Mouse (Mus musculus) frontal cortex, adult 2 months (tissue): Measurements from ENCODE around the gene Ano6. TPM values are rescaled to one million over a fixed set of nuclear protein-coding genes. Genes with fewer than 3 reads are reported as not detected.
A peak's percentile ranks its signal among the peaks of the same experiment; 100 is the strongest.

Source experiments
- DNase-seq, 2 experiments: peaks; one replicate each; pipeline ENCODE4 v3.0.0; 2022; ENCODE audit warnings: low spot score in 1 of 2; ENCODE audit errors: extremely low spot score in 1 of 2
- polyA plus RNA-seq: library from polyadenylated mRNA; depleted of rRNA; stranded (reverse); fragments of >200 nt; gene quantifications from 2 replicates; pipeline ENCODE4 v1.2.3, GENCODE M21; 2012

The Ano6 gene
- polyA plus RNA-seq, 1 experiment = 27.7 TPM

DNA sequence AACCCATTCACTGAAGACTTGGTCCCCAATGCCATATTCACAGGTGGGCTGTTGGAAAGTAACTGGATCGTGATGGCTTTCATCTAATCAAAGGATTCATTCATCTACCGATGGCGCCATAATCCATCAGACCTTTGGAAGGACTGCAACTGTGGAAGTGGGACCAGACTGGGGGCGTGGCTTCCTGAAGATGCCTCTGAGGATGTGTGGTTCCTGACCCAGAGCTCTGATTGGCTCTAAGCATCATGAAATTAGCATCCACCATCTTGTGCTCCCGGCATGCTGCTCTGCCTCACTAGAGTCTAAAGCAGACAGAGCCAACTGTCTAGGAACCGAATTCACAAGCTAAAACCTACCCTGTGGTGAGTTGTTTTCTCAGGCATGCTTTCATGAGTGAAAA lies 24.7 kb upstream of the Ano6 start:
- no peak for DNase-seq

GRCm38 (mm10) chr15:95767825-95768224 lies 22.8 kb upstream of the Ano6 start:
- no peak for DNase-seq

DNA sequence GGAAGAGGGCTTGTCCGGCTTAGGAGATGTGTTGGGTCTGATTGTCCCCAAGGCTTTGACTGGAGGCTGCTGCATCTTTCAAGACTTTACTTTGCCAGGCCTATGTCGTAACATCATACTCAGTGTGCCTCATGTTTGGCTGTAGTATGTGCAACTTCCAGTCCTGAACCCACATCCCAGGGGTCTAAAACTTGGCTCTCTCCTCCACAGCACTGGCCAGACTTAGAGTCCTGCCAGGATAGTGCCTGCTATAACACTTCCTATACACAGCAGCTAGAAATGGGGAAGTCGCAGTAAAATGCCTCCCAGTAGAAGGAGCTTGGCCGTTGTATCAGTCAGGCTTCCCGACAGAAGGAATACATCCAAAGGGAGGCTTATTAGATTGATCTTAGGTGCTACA lies 21.9 kb upstream of the Ano6 start:
- DNase-seq = no peak

GRCm38 (mm10) chr15:95769576-95769975 lies 21.1 kb upstream of the Ano6 start:
- no peak for DNase-seq

DNA sequence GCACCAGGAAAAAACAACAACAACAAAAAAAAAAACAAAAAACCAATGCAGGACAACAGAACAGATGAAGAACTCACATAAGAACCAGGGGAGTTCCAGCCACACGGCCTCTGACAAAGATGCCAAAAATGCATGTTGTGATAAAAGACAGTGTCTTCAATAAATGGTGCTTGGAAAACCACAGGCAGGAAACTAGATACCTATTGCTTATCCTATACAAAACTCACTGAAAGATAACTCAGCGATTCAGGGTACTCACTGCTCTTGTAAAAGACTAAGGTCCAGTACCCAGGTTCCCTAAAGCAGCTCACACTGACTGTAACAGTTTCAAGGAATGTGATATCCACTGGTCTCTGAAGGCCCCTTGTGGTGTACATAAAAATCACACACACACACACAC lies 20.3 kb upstream of the Ano6 start:
- DNase-seq = no peak

GRCm38 (mm10) chr15:95772374-95772773 lies 18.3 kb upstream of the Ano6 start:
- no peak for DNase-seq

- DNase-seq = peak in 1 of 2 experiments; percentile 68
These were observed 17.5 kb upstream of the Ano6 start for GRCm38 (mm10) chr15:95772861-95773836.

DNA sequence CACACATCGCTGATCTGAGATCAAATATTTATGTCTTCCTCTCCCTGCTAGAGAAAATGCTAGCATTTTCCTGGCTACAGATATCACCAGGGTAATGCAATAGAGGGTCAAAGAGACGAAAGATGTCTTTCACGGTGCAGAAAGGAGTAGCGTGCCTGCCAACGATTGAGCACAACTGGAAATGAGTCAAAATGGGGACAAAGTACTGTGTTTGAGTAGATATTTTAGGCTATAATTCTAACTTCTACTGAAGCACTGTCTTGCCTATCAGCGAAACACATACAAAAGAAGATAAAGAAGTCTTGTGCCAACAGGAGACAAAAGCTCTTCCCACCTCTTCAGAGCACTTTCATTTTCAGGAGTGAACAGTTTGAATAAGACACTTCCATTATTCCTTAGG lies 16.4 kb upstream of the Ano6 start:
- DNase-seq = no peak

GRCm38 (mm10) chr15:95774674-95775414 lies 15.8 kb upstream of the Ano6 start:
- DNase-seq = no peak

GRCm38 (mm10) chr15:95777743-95778142 lies 12.9 kb upstream of the Ano6 start:
- no peak for DNase-seq

DNA sequence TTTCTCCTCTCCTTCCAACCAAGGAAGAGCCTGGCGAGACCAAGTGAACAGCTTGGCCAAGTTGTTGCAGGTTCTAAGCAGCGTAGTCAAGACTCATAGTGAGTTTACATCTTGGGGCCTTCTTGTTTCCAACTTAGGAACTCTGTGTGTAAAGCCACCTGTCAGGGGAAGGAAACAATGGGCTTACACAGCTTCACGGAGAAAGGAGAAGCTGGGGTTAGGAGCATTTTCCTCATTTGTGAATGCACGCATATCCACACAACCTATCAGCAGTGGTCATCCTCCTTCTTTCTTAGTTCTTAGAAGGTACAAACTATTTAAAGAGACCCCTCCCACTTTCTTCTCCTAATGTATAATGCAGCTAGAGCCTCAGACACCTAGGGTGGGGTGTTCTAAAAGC lies 11.9 kb upstream of the Ano6 start:
- no peak for DNase-seq

DNA sequence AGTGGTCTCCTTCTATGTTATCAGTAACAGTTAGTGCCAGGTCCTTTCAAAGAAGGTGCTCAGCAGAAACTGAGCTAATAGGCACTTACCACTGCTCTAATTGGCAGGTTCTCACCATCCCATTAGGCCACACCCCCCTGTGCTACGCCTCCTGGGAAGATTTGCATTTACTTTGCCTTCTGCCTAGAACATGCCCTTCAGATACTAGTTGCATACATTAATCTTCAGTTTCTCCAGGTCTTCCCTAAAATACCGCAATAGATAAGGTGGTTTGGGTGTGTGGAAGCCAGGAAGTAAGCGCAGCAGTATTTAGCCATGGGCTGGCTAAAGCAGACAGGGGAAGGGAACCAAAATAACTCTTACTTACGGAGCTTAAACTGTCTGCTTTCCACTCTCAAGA lies 4.0 kb upstream of the Ano6 start:
- DNase-seq = no peak

DNA sequence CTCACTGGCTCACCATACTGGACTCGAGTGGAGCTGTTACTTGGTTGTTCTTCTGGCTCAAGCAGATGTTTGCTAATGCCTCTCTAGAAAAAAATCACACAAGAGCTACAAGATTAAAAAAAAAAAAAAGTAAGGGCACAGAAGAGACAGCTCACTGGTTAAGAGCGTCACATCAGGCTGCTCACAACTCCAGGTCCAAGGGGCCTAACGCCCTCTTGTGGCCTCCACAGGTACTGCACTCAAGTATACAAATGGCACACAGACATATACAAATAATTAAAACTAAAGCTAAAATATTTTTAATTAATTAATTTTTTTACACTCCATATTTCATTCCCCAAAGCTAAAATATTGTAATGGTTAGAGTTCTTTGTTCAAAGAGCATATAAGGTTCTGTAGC lies 3.1 kb upstream of the Ano6 start:
- no peak for DNase-seq

GRCm38 (mm10) chr15:95789562-95790528 lies 798 bp upstream of the Ano6 start:
- no peak for DNase-seq

DNA sequence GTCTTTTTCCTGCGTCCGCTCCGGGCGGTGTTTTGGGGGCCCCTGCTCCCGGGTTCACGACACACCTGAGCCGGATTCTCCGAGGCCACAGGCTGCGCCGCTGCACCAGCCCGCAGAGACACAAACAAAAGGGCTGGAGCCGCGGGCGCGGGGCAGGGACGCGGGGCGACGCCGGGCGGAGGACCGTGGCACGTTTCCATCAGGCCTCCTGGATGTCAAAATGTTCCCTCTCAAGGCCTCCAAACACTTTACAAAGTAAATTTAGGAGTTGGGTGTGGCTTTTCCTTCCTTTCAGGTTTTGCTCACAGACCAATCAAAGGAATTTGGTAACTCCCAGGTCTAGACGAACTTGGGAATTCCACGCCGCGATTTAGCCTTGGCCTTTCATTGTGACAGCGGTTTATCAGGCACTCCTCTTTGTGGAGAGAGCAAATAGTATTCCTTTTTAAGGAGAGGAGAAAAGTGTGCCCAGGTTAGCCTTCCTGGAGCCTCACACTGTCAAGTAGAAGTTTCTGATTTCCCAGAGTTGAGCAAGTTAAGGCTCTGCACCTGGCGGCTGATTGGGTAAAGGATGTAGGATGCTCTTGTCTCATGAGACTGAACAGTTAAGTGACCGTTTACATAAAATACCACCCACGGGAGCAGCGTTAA lies 623 bp downstream of the Ano6 start:
- DNase-seq = no peak

- no peak for DNase-seq
These were observed 1.2 kb downstream of the Ano6 start for GRCm38 (mm10) chr15:95791855-95792254.

DNA sequence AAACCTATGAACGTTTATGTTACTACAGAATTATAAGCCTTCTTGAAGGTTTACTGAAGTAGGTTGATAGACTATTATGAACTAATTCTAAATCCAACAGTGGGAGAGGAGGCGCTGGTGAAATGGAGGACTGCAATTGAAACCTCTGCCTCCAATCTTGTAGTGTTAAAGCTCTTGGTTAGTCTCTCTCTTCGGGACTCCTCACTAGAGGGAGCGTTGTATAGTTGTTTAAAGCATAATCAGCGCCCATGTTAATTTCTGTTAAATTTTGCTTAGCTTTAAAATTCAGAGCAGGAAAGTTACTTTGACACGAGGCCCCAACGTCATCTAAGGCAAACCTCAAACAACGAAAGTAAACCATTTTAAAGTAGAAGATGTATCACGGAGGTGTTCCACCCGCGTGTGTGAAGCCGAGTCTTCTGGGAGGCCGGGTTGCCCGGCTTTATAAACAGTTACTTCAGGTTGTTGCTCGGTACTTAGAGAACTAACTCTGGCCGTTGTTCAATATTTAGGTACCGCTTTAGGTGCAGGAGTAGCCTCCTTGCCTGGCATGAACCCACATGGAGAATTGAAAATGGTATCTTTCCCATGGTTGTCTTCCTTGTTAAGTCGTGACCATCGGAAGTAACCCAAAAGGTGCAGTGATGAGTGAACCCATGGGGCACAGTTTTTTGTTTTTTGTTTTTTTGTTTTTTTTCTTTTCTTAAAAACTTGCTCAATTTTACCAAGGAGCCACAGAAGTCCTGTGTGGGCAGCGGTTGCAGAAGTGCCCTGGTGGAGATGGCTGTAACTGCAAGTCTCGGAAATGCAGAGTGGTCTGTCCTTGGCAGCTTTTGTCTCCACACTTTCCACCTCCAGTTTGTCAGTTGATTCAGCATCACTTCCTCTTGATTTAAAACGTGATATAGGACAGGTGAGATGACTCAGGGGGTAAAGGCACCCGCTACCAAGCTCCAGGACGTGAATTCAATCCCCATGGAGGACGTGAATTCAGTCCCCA lies 1.9 kb downstream of the Ano6 start:
- no peak for DNase-seq

DNA sequence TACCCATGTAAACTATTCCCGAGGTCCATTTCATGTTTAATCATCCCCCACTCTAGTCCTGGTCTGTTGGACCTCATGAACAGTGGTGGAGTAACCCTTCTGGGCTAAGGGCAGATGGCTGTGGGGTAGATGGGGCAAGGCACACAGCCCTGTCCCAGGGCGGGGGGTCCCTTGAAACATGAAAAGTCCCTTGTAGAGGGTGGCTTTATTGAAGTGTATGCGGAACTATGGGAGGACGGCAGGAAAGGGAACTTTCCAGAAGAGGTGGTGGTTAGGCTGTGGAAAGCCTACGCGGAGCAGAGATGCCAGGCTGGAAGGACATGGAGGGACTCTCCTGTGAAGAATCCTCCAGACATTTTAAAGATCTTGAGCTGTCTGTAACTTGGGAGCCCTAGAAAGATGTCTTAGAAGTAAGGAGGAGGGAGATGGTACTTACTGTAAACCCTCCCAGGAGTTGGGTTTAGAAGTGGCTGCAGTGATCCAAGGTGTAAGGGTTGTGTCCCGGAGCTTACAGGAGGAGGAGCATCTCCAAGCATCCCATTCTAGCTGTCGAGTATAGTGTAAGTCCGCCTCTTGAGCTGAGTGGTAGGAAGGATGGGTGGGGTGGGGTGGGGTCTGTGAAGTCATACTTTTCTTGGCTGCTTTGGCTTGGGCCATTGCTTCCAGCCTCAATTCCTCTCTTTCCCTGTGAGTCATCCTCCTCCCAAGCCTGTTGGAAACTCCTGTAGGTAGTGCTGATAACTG lies 3.3 kb downstream of the Ano6 start:
- DNase-seq = no peak
